ENCODE assay signal across 15 mouse cellular contexts in genomic region chrX:57235982-57236381, GRCm38 (mm10). TPM values are rescaled to one million over a fixed set of nuclear protein-coding genes. Genes with fewer than 3 reads are reported as not detected.
DNase-seq lines count a peak whose midpoint lies in the region; ATAC-seq and TF ChIP-seq lines count a peak whose summit lies in the region.
"Had no signal": no experiment of that assay in that cellular context is flagged by ENCODE, and none has a peak within 500 bp of the region (broad histone marks: within the 10 kb centered on the region; RNA-seq: fewer than 3 reads in every experiment).

No protein-coding gene starts in this region.

- intact Hi-C loops in gastrocnemius, adult 2 months (cut with DNase I) = no loop called here
- intact Hi-C loops in gastrocnemius, postnatal 14 days (cut with DNase I; ENCODE audit: low total_unique reads) = no loop called here

- TF ChIP-seq CTCF in gastrocnemius, adult 2 months (IDR thresholded peaks at IDR 0.05) = peak; percentile 54
- TF ChIP-seq CTCF in lung, postnatal 0 days (IDR thresholded peaks at IDR 0.05) = peak; percentile 45

- no peak for ATAC-seq in lung, postnatal 0 days
- ATAC-seq in megakaryocyte progenitor cell, adult 5-6 weeks (replicated peaks; ENCODE audit: poor library complexity) = 0 out of 2 replicates have a peak, but pooled peaks have one; percentile 39
- ATAC-seq in hindbrain, embryonic 14.5 days (ENCODE audit: low FRiP score) = no peak
- ATAC-seq: intestine, embryonic 16.5 days had no signal

- H3K9me3 ChIP-seq in lung, postnatal 0 days (ENCODE audit: low read length) = no peaks in the 10 kb centered on the region
- no peaks in the 10 kb centered on the region for H3K9me3 ChIP-seq in hindbrain, embryonic 14.5 days (ENCODE audit: control insufficient read depth, low read length)

- no peaks in the 10 kb centered on the region for H3K36me3 ChIP-seq in lung, postnatal 0 days (ENCODE audit: insufficient read depth, low read length)
- H3K36me3 ChIP-seq in hindbrain, embryonic 14.5 days (replicated peaks; ENCODE audit: control insufficient read depth, insufficient read depth) = no peaks in the 10 kb centered on the region

- no peaks in the 10 kb centered on the region for H3K4me1 ChIP-seq in lung, postnatal 0 days (ENCODE audit: insufficient read depth, low read depth, low read length)
- no peaks in the 10 kb centered on the region for H3K4me1 ChIP-seq in hindbrain, embryonic 14.5 days (replicated peaks; ENCODE audit: control insufficient read depth, insufficient read depth, low read length)

- H3K9ac ChIP-seq in lung, postnatal 0 days (replicated peaks; ENCODE audit: low read depth) = no peak overlapping the region
- no peak overlapping the region for H3K9ac ChIP-seq in hindbrain, embryonic 14.5 days

- WGBS in lung, postnatal 0 days = 69% methylated on average over 4 of the region's 4 CpGs
- 66% methylated on average over 4 of the region's 4 CpGs for WGBS in hindbrain, embryonic 14.5 days

- DNase-seq in gastrocnemius, adult 2 months = no peak
- DNase-seq in gastrocnemius, postnatal 14 days = no peak
- DNase-seq in lung, postnatal 0 days (ENCODE audit: low spot score) = no peak
- no peak for DNase-seq in lung, adult 18-20 months
- DNase-seq in MEL-GATA-1-ER (ENCODE audit: extremely low read depth, low read depth) = peak; percentile 1
- DNase-seq in hindbrain, embryonic 14.5 days (ENCODE audit: low spot score) = no peak
- no peak for DNase-seq in adipocyte (ENCODE audit: low spot score)
- DNase-seq: cerebellum, postnatal 25 days; layer of hippocampus, adult 9-11 months; right cerebral cortex, postnatal 25 days had no signal

- H3K27ac ChIP-seq in gastrocnemius, adult 2 months = no peak overlapping the region
- H3K27ac ChIP-seq in lung, postnatal 0 days (ENCODE audit: low read length) = no peak overlapping the region
- no peak overlapping the region for H3K27ac ChIP-seq in hindbrain, embryonic 14.5 days

- H3K27me3 ChIP-seq in lung, postnatal 0 days (replicated peaks; ENCODE audit: insufficient read depth, low read length) = no peaks in the 10 kb centered on the region
- H3K27me3 ChIP-seq in hindbrain, embryonic 14.5 days (ENCODE audit: control insufficient read depth, insufficient read depth, low read length) = no peaks in the 10 kb centered on the region

- no peak overlapping the region for H3K4me2 ChIP-seq in lung, postnatal 0 days (replicated peaks; ENCODE audit: low read depth, low read length)
- no peak overlapping the region for H3K4me2 ChIP-seq in hindbrain, embryonic 14.5 days (replicated peaks)

- no peak overlapping the region for H3K4me3 ChIP-seq in gastrocnemius, adult 2 months
- H3K4me3 ChIP-seq in lung, postnatal 0 days (ENCODE audit: low read depth, low read length) = no peak overlapping the region
- no peak overlapping the region for H3K4me3 ChIP-seq in hindbrain, embryonic 14.5 days (replicated peaks; ENCODE audit: low read length)

- TF ChIP-seq EP300 in lung, postnatal 0 days (IDR thresholded peaks at IDR 0.05) = no peak

RNA-seq across cellular contexts. Expression of gene Cd40lg, which starts 24.0 kb away (rescaled TPM):
- total RNA-seq in gastrocnemius, adult 2 months (2021) = not detected
- not detected for total RNA-seq in gastrocnemius, postnatal 14 days (2021)
- not detected in 2 replicates for polyA plus RNA-seq in lung, postnatal 0 days (2015; fragmentation: Nextera tagmentation; extraction: Ambion mirVana)
- not detected in 2 replicates for total RNA-seq in megakaryocyte progenitor cell, adult 5-6 weeks (2015)
- total RNA-seq in megakaryocyte progenitor cell, adult 5-6 weeks (2017) = not detected in 2 replicates
- polyA plus RNA-seq in hindbrain, embryonic 14.5 days (2014; fragmentation: Nextera tagmentation; extraction: Ambion mirVana) = not detected in 2 replicates
- polyA plus RNA-seq: C2C12; gonadal fat pad, adult 2 months; intestine, embryonic 16.5 days; limb, embryonic 11.5 days had no signal
